Mouse (Mus musculus): ENCODE measurements around the gene Fam227a. TPM values are rescaled to one million over a fixed set of nuclear protein-coding genes. Genes with fewer than 3 reads are reported as not detected.

The Fam227a gene
- polyA plus RNA-seq (2015; fragmentation: Illumina TruSeq; extraction: RNeasy Lipid Tissue Mini Kit (QIAGEN cat#74804); ENCODE audit: low read depth, low replicate concordance) = 9.6 TPM

DNA sequence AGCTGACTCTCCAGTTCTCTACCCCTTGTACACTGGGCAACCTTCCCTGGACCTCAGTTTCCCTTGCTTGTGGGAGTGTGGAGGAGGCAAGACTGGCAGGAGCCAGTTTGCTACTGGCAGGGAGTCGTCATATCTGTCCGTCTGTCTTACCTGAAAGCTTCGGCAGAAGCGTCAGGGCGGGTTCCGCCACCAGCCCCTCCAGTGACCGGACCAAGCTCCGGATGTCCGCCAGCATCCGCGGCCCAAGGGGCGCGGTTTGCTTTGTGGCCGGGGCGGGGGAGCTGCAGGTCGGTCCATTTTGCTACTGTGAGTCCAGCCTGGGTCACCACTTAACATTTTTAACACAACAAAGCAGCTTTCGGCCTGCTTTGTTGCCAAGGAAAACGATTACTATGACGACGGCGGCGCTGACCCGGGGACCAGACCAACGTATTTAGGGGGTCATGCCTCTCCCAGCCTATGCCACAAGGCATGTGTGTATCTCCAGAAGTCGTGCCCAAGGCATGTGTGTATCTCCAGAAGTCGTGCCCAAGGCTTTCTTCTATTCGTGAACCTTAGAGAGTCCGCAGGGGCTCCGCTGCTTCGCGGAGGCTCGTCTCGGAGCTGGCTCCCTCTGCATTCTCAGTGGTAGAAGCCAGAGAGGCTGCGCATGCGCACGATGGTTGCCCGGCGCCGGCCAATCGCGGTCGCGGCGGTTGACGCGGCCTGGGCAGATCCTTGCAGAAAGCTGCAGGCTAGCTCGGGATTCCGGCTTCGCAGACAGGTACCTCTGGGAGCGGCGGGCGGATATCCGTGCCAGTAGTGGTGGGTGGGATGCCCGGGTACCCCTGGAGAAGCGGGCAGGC is at the start of gene Fam227a, which contains the start of gene Cby1:
TSS of gene Fam227a (minus strand) at position 426 of the 845 bp plus-strand sequence.
TSS of gene Cby1 (plus strand) at position 669 of the 845 bp plus-strand sequence.

GRCm38 (mm10) chr15:79690426-79691022 is 31.8 kb upstream of the Fam227a start, which contains the start of gene Gtpbp1:
Gene Gtpbp1 (plus strand): TSS chr15:79690845.

GRCm38 (mm10) chr15:79687646-79688267 is 29.0 kb upstream of the Fam227a start, which contains the start of gene Josd1:
Gene Josd1 (minus strand): TSS chr15:79687919.

GRCm38 (mm10) chr15:79670249-79670971 is 11.7 kb upstream of the Fam227a start, which contains the start of gene Tomm22:
Gene Tomm22 (plus strand): TSS chr15:79670861.

GRCm38 (mm10) chr15:79604990-79605665 is 53.6 kb downstream of the Fam227a start, which contains the start of gene Dmc1:
Gene Dmc1 (minus strand): TSS chr15:79605109.

Other genes starting within 250 kb of the Fam227a start
- gene Csnk1e, start 203.4 kb downstream of the Fam227a start, polyA plus RNA-seq (2015; fragmentation: Illumina TruSeq; extraction: RNeasy Lipid Tissue Mini Kit (QIAGEN cat#74804); ENCODE audit: low read depth, low replicate concordance) = 108 TPM
- gene Kcnj4, start 153.7 kb downstream of the Fam227a start, polyA plus RNA-seq (2015; fragmentation: Illumina TruSeq; extraction: RNeasy Lipid Tissue Mini Kit (QIAGEN cat#74804); ENCODE audit: low read depth, low replicate concordance) = 90.4 TPM
- gene Kdelr3, start 142.5 kb downstream of the Fam227a start, polyA plus RNA-seq (2015; fragmentation: Illumina TruSeq; extraction: RNeasy Lipid Tissue Mini Kit (QIAGEN cat#74804); ENCODE audit: low read depth, low replicate concordance) = 2.2 TPM
- gene Ddx17, start 112.2 kb downstream of the Fam227a start, polyA plus RNA-seq (2015; fragmentation: Illumina TruSeq; extraction: RNeasy Lipid Tissue Mini Kit (QIAGEN cat#74804); ENCODE audit: low read depth, low replicate concordance) = 250 TPM
- gene Dmc1, start 53.8 kb downstream of the Fam227a start, polyA plus RNA-seq (2015; fragmentation: Illumina TruSeq; extraction: RNeasy Lipid Tissue Mini Kit (QIAGEN cat#74804); ENCODE audit: low read depth, low replicate concordance) = 1.7 TPM
- 78.2 TPM for gene Cby1, start 243 bp upstream of the Fam227a start, polyA plus RNA-seq (2015; fragmentation: Illumina TruSeq; extraction: RNeasy Lipid Tissue Mini Kit (QIAGEN cat#74804); ENCODE audit: low read depth, low replicate concordance)
- 171 TPM for gene Tomm22, start 11.9 kb upstream of the Fam227a start, polyA plus RNA-seq (2015; fragmentation: Illumina TruSeq; extraction: RNeasy Lipid Tissue Mini Kit (QIAGEN cat#74804); ENCODE audit: low read depth, low replicate concordance)
- gene Josd1, start 29.0 kb upstream of the Fam227a start, polyA plus RNA-seq (2015; fragmentation: Illumina TruSeq; extraction: RNeasy Lipid Tissue Mini Kit (QIAGEN cat#74804); ENCODE audit: low read depth, low replicate concordance) = 63.9 TPM
- 36.9 TPM for gene Gtpbp1, start 31.9 kb upstream of the Fam227a start, polyA plus RNA-seq (2015; fragmentation: Illumina TruSeq; extraction: RNeasy Lipid Tissue Mini Kit (QIAGEN cat#74804); ENCODE audit: low read depth, low replicate concordance)
- 36.8 TPM for gene Sun2, start 83.6 kb upstream of the Fam227a start, polyA plus RNA-seq (2015; fragmentation: Illumina TruSeq; extraction: RNeasy Lipid Tissue Mini Kit (QIAGEN cat#74804); ENCODE audit: low read depth, low replicate concordance)
- 61.1 TPM for gene Dnal4, start 118.9 kb upstream of the Fam227a start, polyA plus RNA-seq (2015; fragmentation: Illumina TruSeq; extraction: RNeasy Lipid Tissue Mini Kit (QIAGEN cat#74804); ENCODE audit: low read depth, low replicate concordance)
- 308 TPM for gene Nptxr, start 145.8 kb upstream of the Fam227a start, polyA plus RNA-seq (2015; fragmentation: Illumina TruSeq; extraction: RNeasy Lipid Tissue Mini Kit (QIAGEN cat#74804); ENCODE audit: low read depth, low replicate concordance)
- 1.3 TPM for gene Npcd, start 175.3 kb upstream of the Fam227a start, polyA plus RNA-seq (2015; fragmentation: Illumina TruSeq; extraction: RNeasy Lipid Tissue Mini Kit (QIAGEN cat#74804); ENCODE audit: low read depth, low replicate concordance)
- gene Cbx6, start 175.7 kb upstream of the Fam227a start, polyA plus RNA-seq (2015; fragmentation: Illumina TruSeq; extraction: RNeasy Lipid Tissue Mini Kit (QIAGEN cat#74804); ENCODE audit: low read depth, low replicate concordance) = 200 TPM
- gene Apobec3, start 232.7 kb upstream of the Fam227a start, polyA plus RNA-seq (2015; fragmentation: Illumina TruSeq; extraction: RNeasy Lipid Tissue Mini Kit (QIAGEN cat#74804); ENCODE audit: low read depth, low replicate concordance) = 3.8 TPM